Mouse (Mus musculus) kidney, postnatal 10 days (tissue): Measurements from ENCODE around the gene Atat1.

Experiments
- DNase-seq: peaks from one replicate; pipeline ENCODE4 v3.0.0; 2021; ENCODE audit warnings: mixed read lengths

Gene Atat1

GRCm38 (mm10) chr17:35870884-35871696, 38.8 kb downstream of the Atat1 start:
- DNase-seq: peak; percentile 50

- DNase-seq: peak; percentile 81
Observed at GRCm38 (mm10) chr17:35870151-35870883, 39.6 kb downstream of the Atat1 start.

- peak; percentile 71 for DNase-seq
Observed at GRCm38 (mm10) chr17:35869346-35870067, 40.4 kb downstream of the Atat1 start.

- DNase-seq: no peak
Observed at GRCm38 (mm10) chr17:35868961-35869345, 40.9 kb downstream of the Atat1 start.

- peak; percentile 66 for DNase-seq
Observed at GRCm38 (mm10) chr17:35868165-35868820, 41.6 kb downstream of the Atat1 start.

- DNase-seq: peak; percentile 64
Observed at GRCm38 (mm10) chr17:35866911-35867890, 42.7 kb downstream of the Atat1 start.

- peak; percentile 84 for DNase-seq
Observed at GRCm38 (mm10) chr17:35866281-35866831, 43.5 kb downstream of the Atat1 start.

GRCm38 (mm10) chr17:35865481-35866280, 44.2 kb downstream of the Atat1 start, which contains the start of gene Ppp1r18:
Gene Ppp1r18, plus strand, starts transcription at chr17:35865593.
- peak; percentile 89 for DNase-seq

- peak; percentile 15 for DNase-seq
Observed at GRCm38 (mm10) chr17:35864832-35865353, 45.0 kb downstream of the Atat1 start.

- peak; percentile 94 for DNase-seq
Observed at GRCm38 (mm10) chr17:35861198-35861857, 48.5 kb downstream of the Atat1 start, which contains the start of gene Nrm. Gene Nrm, plus strand, starts transcription at chr17:35861318.

- DNase-seq: peak; percentile 27
Observed at GRCm38 (mm10) chr17:35860831-35861197, 49.1 kb downstream of the Atat1 start.

GRCm38 (mm10) chr17:35859835-35860234, 50.0 kb downstream of the Atat1 start:
- no peak for DNase-seq

- no peak for DNase-seq
Observed at GRCm38 (mm10) chr17:35859371-35859770, 50.5 kb downstream of the Atat1 start.

GRCm38 (mm10) chr17:35850974-35851373, 58.9 kb downstream of the Atat1 start:
- no peak for DNase-seq

- DNase-seq: peak; percentile 63
Observed at GRCm38 (mm10) chr17:35848112-35848511, 61.8 kb downstream of the Atat1 start.
